Mouse (Mus musculus): ENCODE data around the gene Nckap5.
A peak's percentile ranks its signal among the peaks of the same experiment; 100 is the strongest.

Nckap5 gene

GRCm38 (mm10) chr1:126765506-126766170 is 65.0 kb downstream of the Nckap5 start:
- DNase-seq = peak; percentile 64

- peak; percentile 83 for DNase-seq
Measured at GRCm38 (mm10) chr1:126764201-126764600, 66.4 kb downstream of the Nckap5 start.

- DNase-seq = no peak
Measured at GRCm38 (mm10) chr1:126763192-126763591, 67.4 kb downstream of the Nckap5 start.

- DNase-seq = peak; percentile 74
Measured at GRCm38 (mm10) chr1:126760386-126760785, 70.2 kb downstream of the Nckap5 start.

GRCm38 (mm10) chr1:126755682-126756081 is 74.9 kb downstream of the Nckap5 start:
- DNase-seq = peak; percentile 87

- no peak for DNase-seq
Measured at GRCm38 (mm10) chr1:126753611-126754010, 77.0 kb downstream of the Nckap5 start.

- DNase-seq = peak; percentile 83
Measured at GRCm38 (mm10) chr1:126752247-126753037, 78.2 kb downstream of the Nckap5 start.

GRCm38 (mm10) chr1:126751137-126751536 is 79.5 kb downstream of the Nckap5 start:
- peak; percentile 68 for DNase-seq

- peak; percentile 66 for DNase-seq
Measured at GRCm38 (mm10) chr1:126750156-126750555, 80.4 kb downstream of the Nckap5 start.

- peak; percentile 30 for DNase-seq
Measured at GRCm38 (mm10) chr1:126747914-126748313, 82.7 kb downstream of the Nckap5 start.

- peak; percentile 55 for DNase-seq
Measured at GRCm38 (mm10) chr1:126745482-126746136, 85.0 kb downstream of the Nckap5 start.

GRCm38 (mm10) chr1:126744631-126745305 is 85.8 kb downstream of the Nckap5 start:
- DNase-seq = peak; percentile 72

- no peak for DNase-seq
Measured at GRCm38 (mm10) chr1:126738291-126738640, 92.3 kb downstream of the Nckap5 start.

GRCm38 (mm10) chr1:126737554-126738290 is 92.9 kb downstream of the Nckap5 start:
- peak; percentile 93 for DNase-seq

- DNase-seq = no peak
Measured at GRCm38 (mm10) chr1:126731691-126732090, 98.9 kb downstream of the Nckap5 start.

GRCm38 (mm10) chr1:126726400-126727055 is 104.1 kb downstream of the Nckap5 start:
- DNase-seq = peak; percentile 3

- peak; percentile 68 for DNase-seq
Measured at GRCm38 (mm10) chr1:126725628-126726367, 104.8 kb downstream of the Nckap5 start.

GRCm38 (mm10) chr1:126721917-126722316 is 108.7 kb downstream of the Nckap5 start:
- DNase-seq = no peak

- peak; percentile 31 for DNase-seq
Measured at GRCm38 (mm10) chr1:126719733-126720348, 110.8 kb downstream of the Nckap5 start.

GRCm38 (mm10) chr1:126706611-126707010 is 124.0 kb downstream of the Nckap5 start:
- peak; percentile 55 for DNase-seq

- no peak for DNase-seq
Measured at GRCm38 (mm10) chr1:126700978-126701320, 129.7 kb downstream of the Nckap5 start.
